34 mouse cellular contexts compared by ENCODE assay signal in genomic region chr2:62100526-62100925, GRCm38 (mm10). TPM values are rescaled to one million over a fixed set of nuclear protein-coding genes. Genes with fewer than 3 reads are reported as not detected.
"Had no signal": no experiment of that assay in that cellular context is flagged by ENCODE, and none has a peak within 500 bp of the region (broad histone marks: within the 10 kb centered on the region; RNA-seq: fewer than 3 reads in every experiment).

No protein-coding gene starts in this region.

- DNase-seq: heart, postnatal 10 days; heart, postnatal 14 days; heart, postnatal 36 days; heart, postnatal 4 days; kidney, adult 11 months; kidney, adult 18-20 months; kidney, adult 2 months; kidney, adult 8-10 months; kidney, adult 9 months; kidney, postnatal 10 days; kidney, postnatal 14 days; kidney, postnatal 25 days; kidney, postnatal 36 days; kidney, postnatal 4 days; layer of hippocampus, adult 9-11 months; layer of hippocampus, postnatal 36 days had no signal

- H3K9ac ChIP-seq: heart, embryonic 12.5 days; heart, embryonic 13.5 days; heart, embryonic 15.5 days; hindbrain, embryonic 12.5 days; hindbrain, embryonic 13.5 days; hindbrain, embryonic 14.5 days; hindbrain, embryonic 15.5 days; intestine, embryonic 15.5 days; kidney, embryonic 15.5 days had no signal

- H3K27me3 ChIP-seq: heart, embryonic 12.5 days; heart, embryonic 13.5 days; heart, embryonic 15.5 days; hindbrain, embryonic 12.5 days; hindbrain, embryonic 13.5 days; hindbrain, embryonic 15.5 days; intestine, embryonic 15.5 days; kidney, embryonic 15.5 days had no signal

- H3K36me3 ChIP-seq: heart, embryonic 12.5 days; heart, embryonic 13.5 days; heart, embryonic 15.5 days; hindbrain, embryonic 10.5 days; hindbrain, embryonic 12.5 days; hindbrain, embryonic 13.5 days; hindbrain, embryonic 15.5 days; intestine, embryonic 15.5 days; kidney, embryonic 15.5 days had no signal

- H3K27ac ChIP-seq: heart, embryonic 13.5 days; heart, embryonic 15.5 days; hindbrain, embryonic 10.5 days; hindbrain, embryonic 12.5 days; hindbrain, embryonic 13.5 days; hindbrain, embryonic 14.5 days; hindbrain, embryonic 15.5 days; hindbrain, postnatal 0 days; intestine, embryonic 15.5 days; kidney, embryonic 15.5 days; kidney, postnatal 0 days; layer of hippocampus, adult 2 months; left cerebral cortex, adult 2 months had no signal

- H3K4me1 ChIP-seq: heart, embryonic 12.5 days; heart, embryonic 13.5 days; heart, embryonic 15.5 days; hindbrain, embryonic 10.5 days; hindbrain, embryonic 12.5 days; hindbrain, embryonic 13.5 days; hindbrain, embryonic 15.5 days; intestine, embryonic 15.5 days; kidney, embryonic 15.5 days had no signal

- H3K9me3 ChIP-seq: heart, embryonic 12.5 days; heart, embryonic 13.5 days; heart, embryonic 15.5 days; hindbrain, embryonic 10.5 days; hindbrain, embryonic 12.5 days; hindbrain, embryonic 13.5 days; hindbrain, embryonic 15.5 days; intestine, embryonic 15.5 days; kidney, embryonic 15.5 days had no signal

- H3K4me3 ChIP-seq: heart, embryonic 12.5 days; heart, embryonic 13.5 days; heart, embryonic 15.5 days; hindbrain, embryonic 10.5 days; hindbrain, embryonic 12.5 days; hindbrain, embryonic 13.5 days; hindbrain, embryonic 15.5 days; intestine, embryonic 15.5 days; kidney, embryonic 15.5 days; layer of hippocampus, adult 2 months; left cerebral cortex, adult 2 months had no signal

- H3K4me2 ChIP-seq: heart, embryonic 11.5 days; heart, embryonic 12.5 days; heart, embryonic 13.5 days; heart, embryonic 15.5 days; hindbrain, embryonic 12.5 days; hindbrain, embryonic 13.5 days; hindbrain, embryonic 14.5 days; hindbrain, embryonic 15.5 days; intestine, embryonic 15.5 days; kidney, embryonic 15.5 days had no signal

RNA-seq across cellular contexts. Expression of gene Slc4a10, which starts 54.3 kb away (rescaled TPM):
- total RNA-seq: heart, postnatal 10 days; heart, postnatal 14 days; heart, postnatal 25 days; heart, postnatal 36 days; hematopoietic stem cell, adult 5-6 weeks had no signal
- polyA plus RNA-seq: heart, postnatal 0 days had no signal
